Mouse (Mus musculus): ENCODE measurements at regions not wholly inside any gene's neighbourhood (a gene's known extent, or its start where the extent isn't known, plus 50 kb on each side); places are given as distances from the start of the nearest gene placed in this dataset.
A peak's percentile ranks its signal among the peaks of the same experiment; 100 is the strongest.
"Not testable (repeated sequence)": the region's sequence is repeated elsewhere in the genome, so short reads cannot be mapped to it uniquely, and the experiment has no call there.

GRCm38 (mm10) chr2:146724142-146724679 is 131.5 kb upstream of the Kiz start:
- no peak for DNase-seq (ENCODE audit: low spot score)

- DNase-seq (ENCODE audit: low spot score): no peak
Observed at GRCm38 (mm10) chr2:146724924-146725555, 130.6 kb upstream of the Kiz start.

DNA sequence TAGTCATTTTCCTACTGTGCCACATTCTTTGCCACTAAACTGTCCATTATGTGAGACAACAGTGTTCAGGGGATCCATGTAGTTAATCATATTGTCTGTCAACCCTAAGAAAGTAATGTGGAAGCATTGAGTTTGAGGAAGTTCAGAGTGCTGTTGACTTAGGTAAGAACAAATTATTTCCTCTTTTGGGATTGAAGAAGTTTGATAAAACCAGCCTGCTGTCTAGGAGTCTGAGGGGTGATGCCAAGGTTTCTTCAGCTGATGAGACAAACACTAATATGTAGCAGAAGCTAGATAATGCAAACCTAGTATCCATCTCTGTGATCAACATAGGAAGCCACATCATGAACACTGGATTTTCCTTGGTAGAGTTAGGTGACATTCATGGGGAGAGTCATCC is 127.0 kb upstream of the Kiz start:
- DNase-seq (ENCODE audit: low spot score): no peak

DNA sequence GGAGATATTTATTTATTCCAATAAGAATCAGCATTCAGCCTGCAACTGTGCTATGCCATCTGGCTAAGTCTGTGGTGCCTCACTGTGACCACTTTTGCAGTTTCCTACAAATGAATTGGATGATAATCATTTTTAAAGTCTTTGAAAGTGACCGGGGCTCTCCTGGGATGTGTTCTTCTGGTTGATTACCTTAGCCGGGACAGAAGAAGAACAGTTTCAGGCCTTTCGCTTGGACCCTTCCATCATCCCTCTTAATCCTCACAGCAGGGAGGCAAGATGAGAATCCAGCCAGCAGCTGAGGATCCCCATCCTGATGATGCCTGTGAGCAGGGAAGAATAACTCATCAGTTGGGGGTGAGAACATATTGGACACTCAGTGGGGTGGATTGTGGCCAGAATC is 124.6 kb upstream of the Kiz start:
- no peak for DNase-seq (ENCODE audit: low spot score)

DNA sequence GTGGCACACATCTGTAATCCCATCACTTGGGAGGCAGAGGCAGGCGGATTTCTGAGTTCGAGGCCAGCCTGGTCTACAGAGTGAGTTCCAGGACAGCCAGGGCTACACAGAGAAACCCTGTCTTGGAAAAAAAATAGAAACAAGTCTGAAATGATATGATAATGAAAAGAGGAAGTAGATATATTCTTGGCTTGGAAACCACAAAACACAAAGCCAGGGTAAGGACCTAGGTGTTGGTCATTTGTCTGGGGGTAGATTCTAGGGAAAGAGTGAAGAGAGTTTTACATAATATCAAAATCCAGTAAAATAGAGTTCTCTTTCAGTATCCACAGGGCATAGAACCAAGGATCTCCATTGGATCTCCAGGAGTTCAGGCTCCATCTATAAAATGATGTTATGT is 122.8 kb upstream of the Kiz start:
- not testable (repeated sequence) for DNase-seq (ENCODE audit: low spot score)

GRCm38 (mm10) chr2:146744396-146744795 is 111.3 kb upstream of the Kiz start:
- DNase-seq (ENCODE audit: low spot score): no peak

- DNase-seq (ENCODE audit: low spot score): no peak
Observed at GRCm38 (mm10) chr2:146745012-146745682, 110.5 kb upstream of the Kiz start.

- peak; percentile 22 for DNase-seq (ENCODE audit: low spot score)
Observed at GRCm38 (mm10) chr2:146745683-146746047, 110.0 kb upstream of the Kiz start.

DNA sequence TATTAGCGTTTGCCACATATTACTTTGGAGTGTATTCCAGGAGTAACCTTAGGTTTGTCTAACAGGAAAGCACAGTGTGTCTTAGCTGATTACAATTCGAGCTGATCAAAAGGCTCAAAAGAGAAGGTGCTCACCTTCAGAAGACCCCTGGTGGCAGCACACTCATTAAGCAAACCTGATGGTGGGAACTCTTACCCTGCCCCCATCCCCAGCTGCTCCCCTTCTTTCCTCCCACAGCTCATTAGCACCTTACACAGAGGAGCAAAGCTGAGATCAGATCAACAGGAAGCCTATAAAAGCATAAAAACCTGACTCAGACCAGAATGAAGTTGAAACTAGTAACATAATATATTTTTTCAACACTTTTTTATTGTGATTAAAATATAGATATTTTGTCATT is 101.7 kb upstream of the Kiz start:
- DNase-seq (ENCODE audit: low spot score): no peak

- DNase-seq (ENCODE audit: low spot score): no peak
Observed at GRCm38 (mm10) chr2:146763522-146764144, 92.0 kb upstream of the Kiz start.

DNA sequence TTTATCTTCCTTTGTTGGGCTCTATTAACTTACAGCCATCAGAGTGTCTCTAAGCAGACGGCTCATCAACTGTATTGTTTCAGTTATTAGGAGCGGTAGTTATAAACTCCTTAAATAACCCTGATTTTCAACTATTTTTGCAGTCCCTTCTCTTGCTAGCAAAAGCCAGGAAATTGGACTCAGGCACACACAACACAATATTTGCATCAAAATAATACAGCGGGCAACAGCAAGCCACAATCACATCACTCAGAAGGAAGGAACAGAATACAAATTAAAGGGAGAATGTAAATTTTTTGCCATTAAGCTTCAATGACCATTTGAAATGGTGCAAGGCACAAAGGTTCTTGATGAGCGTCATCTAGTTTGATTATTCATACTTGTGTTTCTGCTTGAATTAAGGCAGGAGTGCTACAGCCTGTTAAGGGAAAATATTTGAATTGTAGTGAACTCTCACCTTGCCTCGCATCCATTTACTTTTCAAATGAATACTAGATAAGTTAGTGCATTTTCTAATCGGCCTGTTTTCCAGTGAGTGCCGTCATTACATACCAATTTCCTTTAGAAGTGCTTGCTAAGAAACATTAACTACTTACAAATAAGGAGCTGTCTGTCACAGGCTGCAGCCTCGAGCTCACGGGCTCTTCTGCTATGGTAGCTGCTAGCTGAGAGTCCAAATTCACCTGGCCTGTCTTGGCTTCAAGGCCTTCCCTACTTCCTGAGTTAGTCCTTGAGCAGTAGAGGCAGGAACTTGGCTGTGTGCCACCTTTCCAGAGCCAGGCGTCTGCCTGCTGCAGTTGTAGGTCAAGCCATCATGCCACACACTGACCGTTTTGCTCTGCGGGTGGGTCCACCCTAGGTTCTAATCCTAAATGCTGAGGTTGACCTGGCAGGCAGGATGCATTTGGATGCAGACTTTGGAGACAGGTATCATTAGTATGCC is 91.1 kb upstream of the Kiz start:
- DNase-seq (ENCODE audit: low spot score): no peak

DNA sequence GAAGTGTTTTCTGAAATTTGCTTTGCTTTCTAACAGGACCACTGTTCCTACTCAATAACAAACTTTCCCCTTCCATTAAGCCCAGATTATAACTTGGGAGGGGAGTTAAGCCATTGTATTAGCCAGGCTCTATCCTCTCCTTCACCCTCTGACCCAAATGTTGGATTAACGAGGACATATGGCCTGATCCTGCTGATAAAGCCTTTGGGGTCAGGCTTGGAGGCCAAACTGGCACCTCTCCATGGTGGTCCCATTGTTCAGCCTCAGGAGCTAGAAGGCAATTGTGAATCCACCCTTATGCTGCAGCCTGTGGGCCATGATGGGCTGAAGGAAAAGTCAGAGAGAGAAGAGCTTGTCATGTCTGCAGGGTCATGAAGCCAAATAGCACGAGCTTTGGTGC is 80.8 kb upstream of the Kiz start:
- DNase-seq (ENCODE audit: low spot score): no peak

GRCm38 (mm10) chr2:146787132-146787810 is 68.4 kb upstream of the Kiz start:
- no peak for DNase-seq (ENCODE audit: low spot score)

- DNase-seq (ENCODE audit: low spot score): no peak
Observed at GRCm38 (mm10) chr2:146787811-146788455, 67.7 kb upstream of the Kiz start.

DNA sequence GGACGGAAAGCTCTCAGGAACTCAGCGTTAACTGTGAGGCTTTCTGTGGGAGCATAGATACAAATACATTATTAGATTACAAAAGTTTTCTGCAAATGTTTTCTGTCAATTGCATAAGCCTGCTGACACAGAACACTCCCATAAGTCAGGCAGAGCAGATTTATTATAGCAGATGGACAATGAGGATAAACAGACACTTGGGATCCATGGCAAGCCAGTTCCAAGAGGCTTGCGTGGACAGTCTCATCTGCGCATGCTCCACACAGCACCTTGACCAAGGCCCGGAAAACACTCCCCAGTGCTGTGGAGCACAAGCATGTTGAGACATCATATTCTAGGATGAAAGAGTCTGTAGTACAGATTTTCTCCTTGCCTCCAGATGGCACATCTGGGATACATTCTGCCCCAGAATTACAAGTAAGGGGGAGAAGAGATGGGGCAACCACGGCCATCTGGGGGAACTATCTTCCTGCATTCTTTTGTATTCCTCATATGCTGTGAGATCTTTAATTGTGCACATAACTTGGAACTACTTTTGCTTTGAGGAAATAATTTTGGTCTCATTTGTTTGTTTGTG is 62.7 kb upstream of the Kiz start:
- DNase-seq (ENCODE audit: low spot score): no peak

DNA sequence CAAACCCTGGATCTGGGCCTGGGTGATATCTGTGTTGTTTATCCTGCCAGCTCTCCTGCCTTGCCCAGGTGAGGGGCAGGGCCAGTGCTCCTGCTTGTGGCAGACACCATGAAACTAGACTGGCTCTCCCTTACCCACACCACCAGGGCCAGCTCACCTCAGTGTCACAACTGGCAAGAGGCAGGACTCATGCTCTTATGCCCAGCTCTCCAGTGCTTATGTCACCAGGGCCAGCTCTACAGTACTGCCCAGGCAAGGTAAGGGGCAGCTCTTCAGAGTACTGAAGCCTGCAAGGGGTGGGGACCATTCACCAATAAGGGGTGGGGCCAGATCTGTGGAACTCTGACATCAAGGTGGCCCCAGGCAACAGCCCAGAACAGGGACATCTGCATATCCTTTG is 52.7 kb upstream of the Kiz start:
- no peak for DNase-seq (ENCODE audit: low spot score)
